In genomic region chr9:14666071-14666470, GRCm38 (mm10) we compare ENCODE assay signal across 24 mouse cellular contexts. TPM values are rescaled to one million over a fixed set of nuclear protein-coding genes. Genes with fewer than 3 reads are reported as not detected.
"Had no signal": no experiment of that assay in that cellular context is flagged by ENCODE, and none has a peak within 500 bp of the region (broad histone marks: within the 10 kb centered on the region; RNA-seq: fewer than 3 reads in every experiment).

No protein-coding gene starts in this region.

- H3K4me2 ChIP-seq: forebrain, embryonic 15.5 days; heart, embryonic 11.5 days; heart, embryonic 13.5 days; heart, embryonic 15.5 days; hindbrain, embryonic 13.5 days; hindbrain, embryonic 15.5 days; limb, embryonic 12.5 days; liver, embryonic 11.5 days; liver, embryonic 13.5 days had no signal

- H3K27me3 ChIP-seq: forebrain, embryonic 15.5 days; heart, embryonic 13.5 days; heart, embryonic 15.5 days; hindbrain, embryonic 13.5 days; hindbrain, embryonic 15.5 days; limb, embryonic 12.5 days; liver, embryonic 13.5 days had no signal

- H3K36me3 ChIP-seq: forebrain, embryonic 15.5 days; heart, embryonic 13.5 days; heart, embryonic 15.5 days; hindbrain, embryonic 13.5 days; hindbrain, embryonic 15.5 days; limb, embryonic 10.5 days; limb, embryonic 12.5 days; liver, embryonic 13.5 days had no signal

- DNase-seq: forebrain, postnatal 0 days; heart, adult 11 months; heart, adult 2 months; heart, postnatal 14 days; heart, postnatal 36 days; kidney, adult 18-20 months; kidney, adult 8-10 months; kidney, postnatal 10 days; kidney, postnatal 25 days; kidney, postnatal 4 days; liver; liver, embryonic 13.5 days had no signal

- H3K4me3 ChIP-seq: forebrain, embryonic 15.5 days; heart, adult 2 months; heart, embryonic 13.5 days; heart, embryonic 15.5 days; hindbrain, embryonic 13.5 days; hindbrain, embryonic 15.5 days; layer of hippocampus, adult 2 months; left cerebral cortex, adult 2 months; limb, embryonic 10.5 days; limb, embryonic 12.5 days; liver, embryonic 13.5 days had no signal

RNA-seq across cellular contexts. Expression of gene Amotl1, which starts 21.2 kb away (rescaled TPM):
- total RNA-seq: hematopoietic stem cell, adult 5-6 weeks had no signal
